Mouse (Mus musculus) liver, embryonic 12.5 days (tissue): ENCODE measurements around the gene Ppp1r3d. TPM values are rescaled to one million over a fixed set of nuclear protein-coding genes. Genes with fewer than 3 reads are reported as not detected.

ENCODE experiments used
- ATAC-seq: fragments of 200-750 bp; cut with Nextera tagmentation; 2 replicates; pipeline ENCODE4 v1.8.0; 2017; ENCODE audit warnings: moderate number of reproducible peaks, mild to moderate bottlenecking, moderate library complexity
- H3K27ac ChIP-seq: fragments of 300-500 bp; sonication (generic); 2 replicates; pipeline ENCODE4 v1.5.1; 2016; ENCODE audit warnings: mild to moderate bottlenecking
- H3K27me3 ChIP-seq: fragments of 300-500 bp; sonication (generic); replicated peaks from 2 replicates; pipeline ENCODE4 v1.6.1; 2016; ENCODE audit warnings: mild to moderate bottlenecking, moderate library complexity
- H3K36me3 ChIP-seq: fragments of 300-500 bp; sonication (generic); 2 replicates; pipeline ENCODE4 v1.6.1; 2016; ENCODE audit warnings: mild to moderate bottlenecking, moderate library complexity
- H3K4me1 ChIP-seq: fragments of 300-500 bp; sonication (generic); 2 replicates; pipeline ENCODE4 v1.6.1; 2016
- H3K4me2 ChIP-seq: fragments of 300-500 bp; sonication (generic); 2 replicates; pipeline ENCODE4 v1.6.1; 2016; ENCODE audit warnings: mild to moderate bottlenecking, moderate library complexity
- H3K4me3 ChIP-seq: fragments of 300-500 bp; sonication (generic); 2 replicates; pipeline ENCODE4 v1.5.1; 2016; ENCODE audit warnings: mild to moderate bottlenecking, moderate library complexity
- H3K9ac ChIP-seq: fragments of 300-500 bp; sonication (generic); 2 replicates; pipeline ENCODE4 v1.6.1; 2016; ENCODE audit warnings: mild to moderate bottlenecking, moderate library complexity
- H3K9me3 ChIP-seq: fragments of 300-500 bp; sonication (generic); replicated peaks from 2 replicates; pipeline ENCODE4 v1.6.1; 2016; ENCODE audit warnings: mild to moderate bottlenecking, moderate library complexity
- WGBS: fragments of 180-500 bp; shearing (Covaris S2); methylation state at CpG from one replicate; pipeline ENCODE4 v1.1.7; 2016; ENCODE audit not compliant: insufficient replicate concordance; 5-methylcytosine and 5-hydroxymethylcytosine counted together
- polyA plus RNA-seq: library from polyadenylated mRNA; unstranded; fragments of >200 nt; fragmentation: Nextera tagmentation; extraction: Ambion mirVana; gene quantifications from 2 replicates; pipeline ENCODE4 v1.2.1, GENCODE M21; 2016

Ppp1r3d gene
- polyA plus RNA-seq, 1 experiment from 2014 or later, result 1.9 TPM

GRCm38 (mm10) chr2:178428676-178429075 lies 14.4 kb upstream of the Ppp1r3d start:
- H3K27ac ChIP-seq, result no peak overlapping the region
- H3K4me2 ChIP-seq, result no peak overlapping the region
- H3K36me3 ChIP-seq, result no peaks in the 10 kb centered on the region
- H3K4me1 ChIP-seq, result no peaks in the 10 kb centered on the region
- no peak for ATAC-seq
- 64% methylated on average over 4 of the region's 4 CpGs for WGBS
- H3K27me3 ChIP-seq, result no peaks in the 10 kb centered on the region
- H3K9ac ChIP-seq, result no peak overlapping the region
- H3K4me3 ChIP-seq, result no peak overlapping the region
- H3K9me3 ChIP-seq, result no peaks in the 10 kb centered on the region

GRCm38 (mm10) chr2:178428183-178428582 lies 13.9 kb upstream of the Ppp1r3d start:
- no peak for ATAC-seq
- Histone ChIP-seq H3K4me2 (no peak overlapping the region), H3K27me3 (no peaks in the 10 kb centered on the region), H3K4me1 (no peaks in the 10 kb centered on the region), H3K9ac (no peak overlapping the region), H3K27ac (no peak overlapping the region), H3K4me3 (no peak overlapping the region), H3K36me3 (no peaks in the 10 kb centered on the region), H3K9me3 (no peaks in the 10 kb centered on the region)
- WGBS, result 50% methylated on average over 9 of the region's 9 CpGs

- H3K4me2 ChIP-seq, result no peak overlapping the region
- no peak for ATAC-seq
- 61% methylated on average over 5 of the region's 5 CpGs for WGBS
- H3K9me3 ChIP-seq, result no peaks in the 10 kb centered on the region
- no peaks in the 10 kb centered on the region for H3K36me3 ChIP-seq
- H3K27ac ChIP-seq, result no peak overlapping the region
- no peak overlapping the region for H3K4me3 ChIP-seq
- no peaks in the 10 kb centered on the region for H3K27me3 ChIP-seq
- H3K4me1 ChIP-seq, result no peaks in the 10 kb centered on the region; the same call in 1 of the 2 replicates
- no peak overlapping the region for H3K9ac ChIP-seq
These were observed 12.9 kb upstream of the Ppp1r3d start for GRCm38 (mm10) chr2:178427181-178427580.

GRCm38 (mm10) chr2:178426229-178426628 lies 12.0 kb upstream of the Ppp1r3d start:
- no peak for ATAC-seq
- Histone ChIP-seq H3K4me2 (no peak overlapping the region), H3K9ac (no peak overlapping the region), H3K27me3 (no peaks in the 10 kb centered on the region), H3K27ac (no peak overlapping the region), H3K9me3 (no peaks in the 10 kb centered on the region), H3K4me1 (peaks cover under 1% of the 10 kb centered on the region; the same call in 1 of the 2 replicates), H3K4me3 (no peak overlapping the region), H3K36me3 (no peaks in the 10 kb centered on the region)
- 33% methylated on average over 4 of the region's 4 CpGs for WGBS

GRCm38 (mm10) chr2:178423223-178423622 lies 9.0 kb upstream of the Ppp1r3d start:
- 60% methylated on average over 5 of the region's 5 CpGs for WGBS
- Histone ChIP-seq H3K27ac (no peak overlapping the region), H3K4me3 (no peak overlapping the region), H3K27me3 (no peaks in the 10 kb centered on the region), H3K9ac (no peak overlapping the region), H3K9me3 (no peaks in the 10 kb centered on the region), H3K4me2 (no peak overlapping the region), H3K36me3 (peaks cover under 1% of the 10 kb centered on the region), H3K4me1 (peaks cover 4% of the 10 kb centered on the region; the same call in 1 of the 2 replicates)
- ATAC-seq, result no peak

GRCm38 (mm10) chr2:178422186-178422585 lies 7.9 kb upstream of the Ppp1r3d start:
- H3K4me2 ChIP-seq, result no peak overlapping the region
- peaks cover 9% of the 10 kb centered on the region; the same call in 1 of the 2 replicates for H3K4me1 ChIP-seq
- no peak overlapping the region for H3K4me3 ChIP-seq
- H3K27ac ChIP-seq, result 0 out of 2 replicates have a peak overlapping the region, but pooled peaks have one; percentile 54
- H3K9me3 ChIP-seq, result no peaks in the 10 kb centered on the region
- no peak for ATAC-seq
- WGBS, result 52% methylated on average over 2 of the region's 3 CpGs
- no peak overlapping the region for H3K9ac ChIP-seq
- peaks cover 5% of the 10 kb centered on the region for H3K36me3 ChIP-seq
- no peaks in the 10 kb centered on the region for H3K27me3 ChIP-seq

- Histone ChIP-seq H3K9ac (no peak overlapping the region), H3K27me3 (no peaks in the 10 kb centered on the region), H3K9me3 (no peaks in the 10 kb centered on the region), H3K36me3 (peaks cover 5% of the 10 kb centered on the region), H3K4me3 (no peak overlapping the region), H3K4me2 (no peak overlapping the region), H3K27ac (peak overlapping the region; percentile 54), H3K4me1 (peaks cover 14% of the 10 kb centered on the region; the same call in 1 of the 2 replicates)
- ATAC-seq, result no peak
- WGBS, result 49% methylated on average over 6 of the region's 6 CpGs
These were observed 7.3 kb upstream of the Ppp1r3d start for GRCm38 (mm10) chr2:178421603-178422002.

- H3K27ac ChIP-seq, result no peak overlapping the region
These were observed 6.3 kb upstream of the Ppp1r3d start for GRCm38 (mm10) chr2:178420576-178420975.

GRCm38 (mm10) chr2:178416970-178417369 lies 2.7 kb upstream of the Ppp1r3d start:
- H3K4me1 ChIP-seq, result peaks cover 46% of the 10 kb centered on the region
- WGBS, result 35% methylated on average over 4 of the region's 4 CpGs

More at GRCm38 (mm10) chr2:178420576-178420975, 6.3 kb upstream of the Ppp1r3d start:
- no peak overlapping the region for H3K4me2 ChIP-seq
- H3K9me3 ChIP-seq, result no peaks in the 10 kb centered on the region
- peaks cover 5% of the 10 kb centered on the region for H3K36me3 ChIP-seq
- ATAC-seq, result no peak
- H3K27me3 ChIP-seq, result 0 out of 2 replicates have a peak, but pooled peaks cover 1% of the 10 kb centered on the region
- peaks cover 24% of the 10 kb centered on the region; the same call in 1 of the 2 replicates for H3K4me1 ChIP-seq
- no peak overlapping the region for H3K9ac ChIP-seq
- 65% methylated on average over 9 of the region's 9 CpGs for WGBS
- H3K4me3 ChIP-seq, result no peak overlapping the region

GRCm38 (mm10) chr2:178416427-178416826 lies 2.2 kb upstream of the Ppp1r3d start:
- H3K4me3 ChIP-seq, result no peak overlapping the region
- WGBS, result 22% methylated on average over 13 of the region's 13 CpGs
- H3K27me3 ChIP-seq, result peaks cover 42% of the 10 kb centered on the region
- H3K9me3 ChIP-seq, result no peaks in the 10 kb centered on the region
- ATAC-seq, result peak; percentile 41
- peaks cover 46% of the 10 kb centered on the region for H3K4me1 ChIP-seq
- peaks cover 5% of the 10 kb centered on the region for H3K36me3 ChIP-seq
- no peak overlapping the region for H3K9ac ChIP-seq
- 0 out of 2 replicates have a peak overlapping the region, but pooled peaks have one; percentile 22 for H3K27ac ChIP-seq
- peak overlapping the region; percentile 44 for H3K4me2 ChIP-seq

More at GRCm38 (mm10) chr2:178416970-178417369, 2.7 kb upstream of the Ppp1r3d start:
- H3K4me3 ChIP-seq, result no peak overlapping the region
- no peak overlapping the region for H3K27ac ChIP-seq
- peaks cover 37% of the 10 kb centered on the region for H3K27me3 ChIP-seq
- no peak overlapping the region; the same call in 1 of the 2 replicates for H3K4me2 ChIP-seq
- no peaks in the 10 kb centered on the region for H3K9me3 ChIP-seq
- H3K9ac ChIP-seq, result no peak overlapping the region
- peak; percentile 55 for ATAC-seq
- H3K36me3 ChIP-seq, result peaks cover 5% of the 10 kb centered on the region

- peak overlapping the region; percentile 77 for H3K4me2 ChIP-seq
- peaks cover 5% of the 10 kb centered on the region for H3K36me3 ChIP-seq
- peaks cover 44% of the 10 kb centered on the region for H3K27me3 ChIP-seq
- no peaks in the 10 kb centered on the region for H3K9me3 ChIP-seq
- ATAC-seq, result no peak
- peak overlapping the region; percentile 62; the same call in 1 of the 2 replicates for H3K4me3 ChIP-seq
- no peak overlapping the region for H3K27ac ChIP-seq
- H3K4me1 ChIP-seq, result peaks cover 42% of the 10 kb centered on the region
- 33% methylated on average over 3 of the region's 3 CpGs for WGBS
- no peak overlapping the region for H3K9ac ChIP-seq
These were observed 827 bp upstream of the Ppp1r3d start for GRCm38 (mm10) chr2:178415150-178415448.

- no peaks in the 10 kb centered on the region for H3K9me3 ChIP-seq
- H3K27ac ChIP-seq, result no peak overlapping the region
- peak overlapping the region; percentile 77 for H3K4me2 ChIP-seq
- H3K36me3 ChIP-seq, result peaks cover 5% of the 10 kb centered on the region
- peak overlapping the region; percentile 62 for H3K4me3 ChIP-seq
- H3K27me3 ChIP-seq, result peaks cover 44% of the 10 kb centered on the region
- no peak for ATAC-seq
- H3K9ac ChIP-seq, result peak overlapping the region; percentile 47; the same call in 1 of the 2 replicates
- peaks cover 42% of the 10 kb centered on the region for H3K4me1 ChIP-seq
- 15% methylated on average over 70 of the region's 75 CpGs for WGBS
These were observed 601 bp downstream of the Ppp1r3d start for GRCm38 (mm10) chr2:178413481-178414260.
